Mouse (Mus musculus): ENCODE data around the gene Atp9a. TPM values are rescaled to one million over a fixed set of nuclear protein-coding genes. Genes with fewer than 3 reads are reported as not detected.
A peak's percentile ranks its signal among the peaks of the same experiment; 100 is the strongest.
"Not testable (repeated sequence)": the region's sequence is repeated elsewhere in the genome, so short reads cannot be mapped to it uniquely, and the experiment has no call there.

Gene Atp9a
- polyA plus RNA-seq, 1 experiment from 2014 or later: 21.2 TPM

- Histone ChIP-seq H3K27me3 (peaks cover 48% of the 10 kb centered on the region), H3K36me3 (no peaks in the 10 kb centered on the region), H3K4me1 (replicated peaks) (peaks cover 37% of the 10 kb centered on the region), H3K4me2 (peak overlapping the region; percentile 96), H3K4me3 (replicated peaks) (peak overlapping the region; percentile 62), H3K9ac (replicated peaks) (peak overlapping the region; percentile 65), H3K9me3 (no peaks in the 10 kb centered on the region), H3K27ac (peak overlapping the region; percentile 74)
- no peak for ATAC-seq (ENCODE audit: insufficient number of reproducible peaks, insufficient read depth, low FRiP score, low TSS enrichment, low read depth)
- under 1% methylated on average over 65 of the region's 65 CpGs for WGBS
Observed at GRCm38 (mm10) chr2:168765696-168766537, 23.7 kb upstream of the Atp9a start.

- peak; percentile 68 for ATAC-seq (ENCODE audit: insufficient number of reproducible peaks, insufficient read depth, low FRiP score, low TSS enrichment, low read depth)
- H3K27me3 ChIP-seq: peaks cover 48% of the 10 kb centered on the region
- peaks cover 37% of the 10 kb centered on the region for H3K4me1 ChIP-seq (replicated peaks)
- no peaks in the 10 kb centered on the region for H3K9me3 ChIP-seq
- H3K9ac ChIP-seq (replicated peaks): peak overlapping the region; percentile 65
- H3K27ac ChIP-seq: peak overlapping the region; percentile 74
- no peaks in the 10 kb centered on the region for H3K36me3 ChIP-seq
- under 1% methylated on average over 32 of the region's 32 CpGs for WGBS
- H3K4me3 ChIP-seq (replicated peaks): peak overlapping the region; percentile 62
- H3K4me2 ChIP-seq: peak overlapping the region; percentile 96
Observed at GRCm38 (mm10) chr2:168765065-168765681, 23.0 kb upstream of the Atp9a start.

GRCm38 (mm10) chr2:168764460-168764867, 22.3 kb upstream of the Atp9a start:
- Histone ChIP-seq H3K27me3 (peaks cover 48% of the 10 kb centered on the region), H3K9me3 (no peaks in the 10 kb centered on the region), H3K9ac (replicated peaks) (no peak overlapping the region), H3K4me2 (peak overlapping the region; percentile 96), H3K27ac (no peak overlapping the region), H3K36me3 (no peaks in the 10 kb centered on the region), H3K4me1 (replicated peaks) (peaks cover 37% of the 10 kb centered on the region), H3K4me3 (replicated peaks) (peak overlapping the region; percentile 62)
- ATAC-seq (ENCODE audit: insufficient number of reproducible peaks, insufficient read depth, low FRiP score, low TSS enrichment, low read depth): no peak
- WGBS: 5% methylated on average over 9 of the region's 9 CpGs

GRCm38 (mm10) chr2:168763785-168764184, 21.6 kb upstream of the Atp9a start:
- Histone ChIP-seq H3K9ac (replicated peaks) (no peak overlapping the region), H3K36me3 (no peaks in the 10 kb centered on the region), H3K4me2 (peak overlapping the region; percentile 96), H3K4me1 (replicated peaks) (peaks cover 37% of the 10 kb centered on the region), H3K27me3 (peaks cover 44% of the 10 kb centered on the region), H3K9me3 (no peaks in the 10 kb centered on the region), H3K4me3 (replicated peaks) (0 out of 2 replicates have a peak overlapping the region, but pooled peaks have one; percentile 6), H3K27ac (no peak overlapping the region)
- WGBS: 13% methylated on average over 7 of the region's 7 CpGs
- no peak for ATAC-seq (ENCODE audit: insufficient number of reproducible peaks, insufficient read depth, low FRiP score, low TSS enrichment, low read depth)

GRCm38 (mm10) chr2:168762411-168762815, 20.2 kb upstream of the Atp9a start:
- no peaks in the 10 kb centered on the region for H3K9me3 ChIP-seq
- H3K4me1 ChIP-seq (replicated peaks): peaks cover 37% of the 10 kb centered on the region
- peaks cover 31% of the 10 kb centered on the region for H3K27me3 ChIP-seq
- no peaks in the 10 kb centered on the region for H3K36me3 ChIP-seq
- ATAC-seq (ENCODE audit: insufficient number of reproducible peaks, insufficient read depth, low FRiP score, low TSS enrichment, low read depth): no peak
- peak overlapping the region; percentile 42 for H3K4me2 ChIP-seq
- 4% methylated on average over 12 of the region's 12 CpGs for WGBS
- H3K27ac ChIP-seq: no peak overlapping the region
- peak overlapping the region; percentile 9 for H3K4me3 ChIP-seq (replicated peaks)
- no peak overlapping the region for H3K9ac ChIP-seq (replicated peaks)

GRCm38 (mm10) chr2:168761954-168762353, 19.7 kb upstream of the Atp9a start:
- 31% methylated on average over 4 of the region's 4 CpGs for WGBS
- peaks cover 28% of the 10 kb centered on the region for H3K27me3 ChIP-seq
- ATAC-seq (ENCODE audit: insufficient number of reproducible peaks, insufficient read depth, low FRiP score, low TSS enrichment, low read depth): no peak
- H3K4me1 ChIP-seq (replicated peaks): peaks cover 35% of the 10 kb centered on the region
- H3K9me3 ChIP-seq: no peaks in the 10 kb centered on the region
- no peak overlapping the region for H3K9ac ChIP-seq (replicated peaks)
- peak overlapping the region; percentile 42 for H3K4me2 ChIP-seq
- no peaks in the 10 kb centered on the region for H3K36me3 ChIP-seq
- H3K27ac ChIP-seq: no peak overlapping the region
- peak overlapping the region; percentile 9 for H3K4me3 ChIP-seq (replicated peaks)

GRCm38 (mm10) chr2:168761141-168761540, 18.9 kb upstream of the Atp9a start:
- no peak for ATAC-seq (ENCODE audit: insufficient number of reproducible peaks, insufficient read depth, low FRiP score, low TSS enrichment, low read depth)
- Histone ChIP-seq H3K9me3 (no peaks in the 10 kb centered on the region), H3K4me3 (replicated peaks) (no peak overlapping the region), H3K9ac (replicated peaks) (no peak overlapping the region), H3K36me3 (peaks cover 4% of the 10 kb centered on the region), H3K4me1 (replicated peaks) (peaks cover 29% of the 10 kb centered on the region), H3K4me2 (no peak overlapping the region), H3K27ac (no peak overlapping the region), H3K27me3 (peaks cover 20% of the 10 kb centered on the region)
- 84% methylated on average over 9 of the region's 9 CpGs for WGBS

GRCm38 (mm10) chr2:168744406-168744805, 2.2 kb upstream of the Atp9a start:
- not testable (repeated sequence) for H3K36me3 ChIP-seq; H3K4me1 ChIP-seq (replicated peaks); H3K4me3 ChIP-seq (replicated peaks); H3K27ac ChIP-seq; H3K27me3 ChIP-seq; H3K4me2 ChIP-seq; H3K9me3 ChIP-seq; H3K9ac ChIP-seq (replicated peaks); ATAC-seq (ENCODE audit: insufficient number of reproducible peaks, insufficient read depth, low FRiP score, low TSS enrichment, low read depth)
- 89% methylated on average over 10 of the region's 10 CpGs for WGBS

GRCm38 (mm10) chr2:168742649-168743048, 440 bp upstream of the Atp9a start:
- Histone ChIP-seq H3K27me3 (no peaks in the 10 kb centered on the region), H3K27ac (no peak overlapping the region), H3K9me3 (0 out of 2 replicates have a peak, but pooled peaks cover 3% of the 10 kb centered on the region), H3K4me3 (replicated peaks) (peak overlapping the region; percentile 88), H3K4me2 (peak overlapping the region; percentile 73; the same call in 1 of the 2 replicates), H3K4me1 (replicated peaks) (peaks cover 7% of the 10 kb centered on the region; the same call in 1 of the 2 replicates), H3K9ac (replicated peaks) (no peak overlapping the region), H3K36me3 (no peaks in the 10 kb centered on the region)
- 27% methylated on average over 7 of the region's 7 CpGs for WGBS
- no peak for ATAC-seq (ENCODE audit: insufficient number of reproducible peaks, insufficient read depth, low FRiP score, low TSS enrichment, low read depth)

GRCm38 (mm10) chr2:168741273-168742058, 743 bp downstream of the Atp9a start:
- no peaks in the 10 kb centered on the region for H3K27me3 ChIP-seq
- no peaks in the 10 kb centered on the region for H3K36me3 ChIP-seq
- peak overlapping the region; percentile 80 for H3K9ac ChIP-seq (replicated peaks)
- peaks cover 7% of the 10 kb centered on the region; the same call in 1 of the 2 replicates for H3K4me1 ChIP-seq (replicated peaks)
- WGBS: under 1% methylated on average over 62 of the region's 108 CpGs
- H3K9me3 ChIP-seq: 0 out of 2 replicates have a peak, but pooled peaks cover 3% of the 10 kb centered on the region
- peak overlapping the region; percentile 78 for H3K4me2 ChIP-seq
- ATAC-seq (ENCODE audit: insufficient number of reproducible peaks, insufficient read depth, low FRiP score, low TSS enrichment, low read depth): peak; percentile 73
- H3K27ac ChIP-seq: peak overlapping the region; percentile 69; the same call in 1 of the 2 replicates
- peak overlapping the region; percentile 88 for H3K4me3 ChIP-seq (replicated peaks)

Data from limb, embryonic 12.5 days (tissue).